Mouse (Mus musculus) G1E (cell line): ENCODE measurements around the gene Lrp8.

ENCODE experiments used
- CTCF ChIP-seq: IDR thresholded peaks from 2 replicates; pipeline ENCODE4 v1.5.1; 2012; ENCODE audit warnings: low read depth, low read length, inconsistent platforms, mixed read lengths
- GATA1 ChIP-seq: IDR thresholded peaks from 2 replicates; pipeline ENCODE4 v1.6.1; 2012; ENCODE audit warnings: borderline replicate concordance, low read length, inconsistent platforms, mixed read lengths
- GATA2 ChIP-seq: IDR thresholded peaks from 2 replicates; pipeline ENCODE4 v1.6.1; 2012; ENCODE audit warnings: low read depth, low read length, inconsistent platforms, borderline replicate concordance
- POLR2AphosphoS5 ChIP-seq: IDR thresholded peaks from 2 replicates; pipeline ENCODE4 v1.6.1; 2012; ENCODE audit warnings: low read depth, low read length, inconsistent platforms; ENCODE audit not compliant: insufficient replicate concordance
- TAL1 ChIP-seq: conservative IDR thresholded peaks from 2 replicates; pipeline ENCODE4 v1.6.1; 2012; ENCODE audit warnings: low read depth, low read length, inconsistent platforms, mixed read lengths

DNA sequence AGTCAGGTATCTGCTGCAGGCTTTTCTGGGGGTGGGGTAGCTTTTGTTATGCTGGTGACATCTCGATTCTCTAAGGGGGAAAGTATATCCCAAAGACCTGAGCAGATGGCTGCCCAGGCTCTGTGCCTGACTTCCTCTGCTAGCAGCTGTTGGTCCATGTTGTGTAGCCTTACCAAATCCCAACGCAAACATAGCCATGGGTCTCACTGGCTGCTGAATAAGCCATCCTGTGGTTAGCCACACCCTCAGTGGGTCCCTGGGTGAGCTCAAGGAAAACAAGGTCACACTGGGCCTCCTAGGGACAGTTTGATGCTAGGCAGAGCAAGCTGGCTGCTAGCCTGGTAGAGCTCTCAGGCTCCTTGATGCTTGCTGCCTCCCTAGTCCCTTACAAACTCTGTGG is 27.6 kb downstream of the Lrp8 start:
- TF ChIP-seq CTCF (no peak), GATA2 (no peak), GATA1 (no peak), POLR2AphosphoS5 (no peak), TAL1 (no peak)
